Mouse (Mus musculus) T-helper 1 cell (primary cell): ENCODE measurements around the gene Pcca.

ENCODE experiments used
- in situ Hi-C: fragments of 300-600 bp; cut with MboI, MseI; formaldehyde crosslinking; loops from one replicate; pipeline ENCODE4 v1.15.1; 2025; ENCODE audit warnings: high pct_unique_total_duplicates

Pcca gene

DNA sequence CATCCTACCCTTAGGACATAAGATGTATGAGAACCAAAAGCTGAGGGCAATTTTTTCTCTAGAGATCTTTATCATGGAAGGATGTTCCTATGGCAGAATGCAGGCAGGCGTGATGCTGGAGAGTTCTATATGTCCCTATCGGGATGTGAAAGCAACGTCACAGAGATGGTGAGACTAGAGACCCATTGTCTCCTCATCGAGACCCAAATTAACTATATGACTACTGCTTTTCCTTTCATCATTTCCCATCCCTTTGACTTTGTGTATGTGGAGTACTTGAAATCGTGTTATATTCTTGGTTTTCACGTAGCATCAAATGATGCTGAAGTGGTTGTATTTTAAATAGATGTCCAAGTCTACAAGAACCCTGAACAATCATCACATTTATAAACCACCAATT lies 379.5 kb downstream of the Pcca start, which contains the start of gene Ggact:
Ggact (minus strand) TSS at position 101 of the 400 bp plus-strand sequence.
- in situ Hi-C loops = no loop called here

DNA sequence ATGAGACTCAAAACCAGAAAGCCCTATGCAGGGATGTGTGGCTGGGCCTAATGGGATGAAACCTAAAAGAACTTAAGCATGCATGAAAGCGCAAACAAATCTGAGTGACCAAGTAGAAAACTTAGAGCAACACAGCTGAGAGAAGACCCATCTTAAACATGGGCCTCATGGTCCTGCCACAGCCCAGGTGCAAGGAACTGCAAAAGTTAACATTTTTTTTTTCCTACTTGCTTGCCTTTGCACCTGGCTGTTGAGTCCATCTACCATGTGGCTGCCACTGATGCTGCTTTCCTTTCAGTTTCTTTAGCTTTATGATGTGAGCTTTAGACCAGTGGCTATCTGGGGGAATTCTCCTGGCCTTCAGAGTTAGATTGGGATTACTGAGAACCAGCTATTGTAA lies 383.6 kb downstream of the Pcca start:
- in situ Hi-C loops = no loop called here

DNA sequence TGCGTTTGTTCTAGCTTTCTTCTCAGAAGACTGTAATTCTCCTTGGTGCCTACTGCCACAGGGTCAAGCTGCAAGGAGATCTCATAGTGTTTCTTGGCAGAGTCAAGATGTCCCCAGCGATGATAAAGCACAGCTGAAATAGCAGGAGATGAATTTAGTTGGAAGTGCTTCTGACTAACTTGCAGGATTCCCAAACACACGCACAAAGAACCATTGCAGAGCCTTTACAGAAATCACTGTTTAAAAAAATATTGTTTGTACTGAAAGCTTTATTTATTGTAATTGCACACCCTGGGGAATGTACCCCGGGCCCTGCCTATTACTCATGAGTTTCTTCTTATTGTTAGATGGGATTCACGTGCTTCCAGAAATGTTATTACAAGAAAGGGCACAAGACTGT lies 385.9 kb downstream of the Pcca start:
- in situ Hi-C loops = no loop called here

DNA sequence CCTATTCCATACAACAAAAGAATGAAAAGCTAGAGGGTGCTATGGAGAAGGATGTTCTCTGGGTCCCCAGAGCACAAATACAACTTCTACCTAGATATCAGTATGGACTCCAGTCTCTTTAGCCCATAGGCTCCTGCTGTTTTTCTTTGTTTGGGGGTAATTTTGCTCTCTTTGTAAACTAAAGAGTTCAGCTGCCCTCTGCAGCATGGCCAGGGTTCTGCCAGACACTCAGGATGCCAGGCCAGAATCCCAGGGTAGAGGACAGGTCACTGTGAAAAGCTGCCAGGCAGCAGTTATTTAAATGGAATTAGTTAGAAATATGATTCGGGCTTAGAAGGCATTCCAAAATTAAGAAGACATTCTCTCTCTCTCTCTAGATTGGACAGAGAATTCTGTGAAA lies 402.3 kb downstream of the Pcca start:
- in situ Hi-C loops = loop anchor here (25.0 kb wide), 1 partner anchor 376 kb away; no protein-coding TSS in a partner anchor
